ENCODE assay signal across 21 mouse cellular contexts in genomic region chr19:6042293-6042692, GRCm38 (mm10). TPM values are rescaled to one million over a fixed set of nuclear protein-coding genes. Genes with fewer than 3 reads are reported as not detected.
DNase-seq lines count a peak whose midpoint lies in the region; ATAC-seq and TF ChIP-seq lines count a peak whose summit lies in the region.
"Had no signal": no experiment of that assay in that cellular context is flagged by ENCODE, and none has a peak within 500 bp of the region (broad histone marks: within the 10 kb centered on the region; RNA-seq: fewer than 3 reads in every experiment).

No protein-coding gene starts in this region.

- WGBS in forebrain, embryonic 10.5 days = 82% methylated on average over 9 of the region's 9 CpGs
- 82% methylated on average over 9 of the region's 9 CpGs for whole genome bisulfite sequencing in forebrain, embryonic 13.5 days
- 56% methylated on average over 9 of the region's 9 CpGs for WGBS in kidney, adult 2 months
- 88% methylated on average over 9 of the region's 9 CpGs for WGBS in neural tube, embryonic 12.5 days
- WGBS in neural tube, embryonic 15.5 days = 82% methylated on average over 9 of the region's 9 CpGs

- H3K27me3 ChIP-seq in forebrain, embryonic 10.5 days (ENCODE audit: poor library complexity, severe bottlenecking) = no peaks in the 10 kb centered on the region
- H3K27me3 ChIP-seq in forebrain, embryonic 13.5 days = no peaks in the 10 kb centered on the region
- H3K27me3 ChIP-seq in kidney, adult 2 months (replicated peaks; ENCODE audit: control insufficient read depth, insufficient read depth, low read length) = no peaks in the 10 kb centered on the region
- H3K27me3 ChIP-seq in neural tube, embryonic 12.5 days (replicated peaks) = no peaks in the 10 kb centered on the region
- no peaks in the 10 kb centered on the region for H3K27me3 ChIP-seq in neural tube, embryonic 15.5 days (replicated peaks)
- H3K27me3 ChIP-seq: CH12.LX; embryonic facial prominence, embryonic 12.5 days; limb, embryonic 15.5 days; midbrain, embryonic 13.5 days had no signal

- peaks cover 8% of the 10 kb centered on the region; the same call in 1 of the 2 replicates for H3K36me3 ChIP-seq in forebrain, embryonic 10.5 days (replicated peaks)
- no peaks in the 10 kb centered on the region for H3K36me3 ChIP-seq in forebrain, embryonic 13.5 days (ENCODE audit: poor library complexity, severe bottlenecking)
- no peaks in the 10 kb centered on the region for H3K36me3 ChIP-seq in kidney, adult 2 months (ENCODE audit: control insufficient read depth, insufficient read depth, low read length)
- no peaks in the 10 kb centered on the region for H3K36me3 ChIP-seq in neural tube, embryonic 12.5 days
- H3K36me3 ChIP-seq in neural tube, embryonic 15.5 days = no peaks in the 10 kb centered on the region
- H3K36me3 ChIP-seq: embryonic facial prominence, embryonic 12.5 days; limb, embryonic 15.5 days; midbrain, embryonic 13.5 days had no signal

- H3K27ac ChIP-seq in forebrain, embryonic 10.5 days = 0 out of 2 replicates have a peak overlapping the region, but pooled peaks have one; percentile 11
- no peak overlapping the region for H3K27ac ChIP-seq in forebrain, embryonic 13.5 days
- no peak overlapping the region for H3K27ac ChIP-seq in kidney, adult 2 months (ENCODE audit: insufficient read depth, low read depth, low read length)
- H3K27ac ChIP-seq in neural tube, embryonic 12.5 days = no peak overlapping the region
- H3K27ac ChIP-seq in neural tube, embryonic 15.5 days (replicated peaks) = no peak overlapping the region
- H3K27ac ChIP-seq: embryonic facial prominence, embryonic 12.5 days; heart, adult 2 months; limb, embryonic 15.5 days; liver, embryonic 14.5 days; midbrain, embryonic 13.5 days had no signal

- DNase-seq in forebrain, embryonic 10.5 days (ENCODE audit: extremely low spot score, low spot score) = no peak
- DNase-seq in kidney, adult 11 months = peak; percentile 4
- no peak for DNase-seq in kidney, adult 2 months
- DNase-seq in frontal cortex, postnatal 36 days (ENCODE audit: low spot score in 2 of 2) = no peak
- DNase-seq: adrenal gland, adult 2 months; B cell, adult 2 months; gastrocnemius, postnatal 36 days; heart, adult 2 months; layer of hippocampus, adult 9-11 months; lung, embryonic 14.5 days; thymus, adult 18-20 months; thymus, postnatal 36 days had no signal

- no peak overlapping the region for H3K4me2 ChIP-seq in forebrain, embryonic 13.5 days
- H3K4me2 ChIP-seq in neural tube, embryonic 12.5 days (replicated peaks) = no peak overlapping the region
- no peak overlapping the region for H3K4me2 ChIP-seq in neural tube, embryonic 15.5 days
- H3K4me2 ChIP-seq: embryonic facial prominence, embryonic 12.5 days; limb, embryonic 15.5 days; lung, embryonic 14.5 days; midbrain, embryonic 13.5 days had no signal

- no peaks in the 10 kb centered on the region for H3K9me3 ChIP-seq in forebrain, embryonic 10.5 days
- H3K9me3 ChIP-seq in forebrain, embryonic 13.5 days (replicated peaks) = no peaks in the 10 kb centered on the region
- no peaks in the 10 kb centered on the region for H3K9me3 ChIP-seq in neural tube, embryonic 12.5 days
- H3K9me3 ChIP-seq in neural tube, embryonic 15.5 days (replicated peaks) = no peaks in the 10 kb centered on the region
- H3K9me3 ChIP-seq: embryonic facial prominence, embryonic 12.5 days; limb, embryonic 15.5 days; midbrain, embryonic 13.5 days had no signal

- H3K4me3 ChIP-seq in forebrain, embryonic 10.5 days = no peak overlapping the region
- H3K4me3 ChIP-seq in forebrain, embryonic 13.5 days = no peak overlapping the region
- no peak overlapping the region for H3K4me3 ChIP-seq in kidney, adult 2 months (ENCODE audit: insufficient read depth, low read depth, low read length)
- H3K4me3 ChIP-seq in neural tube, embryonic 12.5 days = no peak overlapping the region
- H3K4me3 ChIP-seq in neural tube, embryonic 15.5 days (replicated peaks) = no peak overlapping the region
- H3K4me3 ChIP-seq: embryonic facial prominence, embryonic 12.5 days; heart, adult 2 months; limb, embryonic 15.5 days; midbrain, embryonic 13.5 days had no signal

- no peak for TF ChIP-seq CTCF in kidney, adult 2 months (conservative IDR thresholded peaks at IDR 0.05; ENCODE audit: insufficient read depth, insufficient read length, low read depth, low read length)

- peaks cover 19% of the 10 kb centered on the region for H3K4me1 ChIP-seq in forebrain, embryonic 10.5 days
- H3K4me1 ChIP-seq in forebrain, embryonic 13.5 days = peaks cover 12% of the 10 kb centered on the region
- no peaks in the 10 kb centered on the region for H3K4me1 ChIP-seq in kidney, adult 2 months (ENCODE audit: control insufficient read depth, insufficient read depth, low read length)
- peaks cover 8% of the 10 kb centered on the region for H3K4me1 ChIP-seq in neural tube, embryonic 12.5 days
- H3K4me1 ChIP-seq in neural tube, embryonic 15.5 days = peaks cover 12% of the 10 kb centered on the region

- no peak overlapping the region for H3K9ac ChIP-seq in forebrain, embryonic 13.5 days
- 0 out of 2 replicates have a peak overlapping the region, but pooled peaks have one; percentile 5 for H3K9ac ChIP-seq in neural tube, embryonic 12.5 days
- H3K9ac ChIP-seq in neural tube, embryonic 15.5 days (replicated peaks) = no peak overlapping the region; the same call in 1 of the 2 replicates
- H3K9ac ChIP-seq: embryonic facial prominence, embryonic 12.5 days; limb, embryonic 15.5 days; liver, embryonic 14.5 days; lung, embryonic 14.5 days; midbrain, embryonic 13.5 days had no signal

- TF ChIP-seq POLR2A in kidney, adult 2 months (IDR thresholded peaks at IDR 0.05; ENCODE audit: low read depth, low read length) = no peak

- no peak for ATAC-seq in forebrain, embryonic 13.5 days
- ATAC-seq in neural tube, embryonic 12.5 days (ENCODE audit: low FRiP score, low read depth) = no peak
- no peak for ATAC-seq in neural tube, embryonic 15.5 days (ENCODE audit: low FRiP score)
- ATAC-seq: forebrain, embryonic 16.5 days; midbrain, embryonic 13.5 days had no signal

RNA-seq across cellular contexts. Expression of gene Syvn1, which starts 4.1 kb away (rescaled TPM):
- polyA plus RNA-seq in forebrain, embryonic 10.5 days (2016; fragmentation: Nextera tagmentation; extraction: Ambion mirVana) = 30.8 and 32.2 TPM in 2 replicates
- 23.8 and 26.0 TPM in 2 replicates for polyA plus RNA-seq in forebrain, embryonic 13.5 days (2015; fragmentation: Nextera tagmentation; extraction: Ambion mirVana)
- 31.5 and 32.8 TPM in 2 replicates for polyA plus RNA-seq in kidney, adult 2 months (2012; rRNA removed)
- polyA plus RNA-seq in neural tube, embryonic 12.5 days (2016; fragmentation: Nextera tagmentation; extraction: Ambion mirVana) = 33.2 and 35.2 TPM in 2 replicates
- 31.4 and 34.3 TPM in 2 replicates for polyA plus RNA-seq in neural tube, embryonic 15.5 days (2015; fragmentation: Nextera tagmentation; extraction: Ambion mirVana)

RNA-seq across cellular contexts. Expression of gene Mrpl49, which starts 15.3 kb away (rescaled TPM):
- polyA plus RNA-seq in forebrain, embryonic 10.5 days (2016; fragmentation: Nextera tagmentation; extraction: Ambion mirVana) = 89.4 and 92.1 TPM in 2 replicates
- 75.6 and 80.7 TPM in 2 replicates for polyA plus RNA-seq in forebrain, embryonic 13.5 days (2015; fragmentation: Nextera tagmentation; extraction: Ambion mirVana)
- 32.0 and 37.3 TPM in 2 replicates for polyA plus RNA-seq in kidney, adult 2 months (2012; rRNA removed)
- 66.0 and 68.6 TPM in 2 replicates for polyA plus RNA-seq in neural tube, embryonic 12.5 days (2016; fragmentation: Nextera tagmentation; extraction: Ambion mirVana)
- polyA plus RNA-seq in neural tube, embryonic 15.5 days (2015; fragmentation: Nextera tagmentation; extraction: Ambion mirVana) = 60.1 and 66.9 TPM in 2 replicates

RNA-seq across cellular contexts. Expression of gene Fau, which starts 15.4 kb away (rescaled TPM):
- polyA plus RNA-seq in forebrain, embryonic 10.5 days (2016; fragmentation: Nextera tagmentation; extraction: Ambion mirVana) = 829 and 865 TPM in 2 replicates
- polyA plus RNA-seq in forebrain, embryonic 13.5 days (2015; fragmentation: Nextera tagmentation; extraction: Ambion mirVana) = 677 and 758 TPM in 2 replicates
- 882 and 1,017 TPM in 2 replicates for polyA plus RNA-seq in kidney, adult 2 months (2012; rRNA removed)
- polyA plus RNA-seq in neural tube, embryonic 12.5 days (2016; fragmentation: Nextera tagmentation; extraction: Ambion mirVana) = 635 and 643 TPM in 2 replicates
- 522 and 591 TPM in 2 replicates for polyA plus RNA-seq in neural tube, embryonic 15.5 days (2015; fragmentation: Nextera tagmentation; extraction: Ambion mirVana)

RNA-seq across cellular contexts. Expression of gene Znhit2, which starts 18.7 kb away (rescaled TPM):
- 35.1 and 38.7 TPM in 2 replicates for polyA plus RNA-seq in forebrain, embryonic 10.5 days (2016; fragmentation: Nextera tagmentation; extraction: Ambion mirVana)
- 31.1 and 33.7 TPM in 2 replicates for polyA plus RNA-seq in forebrain, embryonic 13.5 days (2015; fragmentation: Nextera tagmentation; extraction: Ambion mirVana)
- 42.3 and 57.7 TPM in 2 replicates for polyA plus RNA-seq in kidney, adult 2 months (2012; rRNA removed)
- polyA plus RNA-seq in neural tube, embryonic 12.5 days (2016; fragmentation: Nextera tagmentation; extraction: Ambion mirVana) = 34.3 and 38.2 TPM in 2 replicates
- polyA plus RNA-seq in neural tube, embryonic 15.5 days (2015; fragmentation: Nextera tagmentation; extraction: Ambion mirVana) = 30.4 and 31.2 TPM in 2 replicates

RNA-seq across cellular contexts. Expression of gene Tm7sf2, which starts 25.9 kb away (rescaled TPM):
- 31.0 and 32.2 TPM in 2 replicates for polyA plus RNA-seq in forebrain, embryonic 10.5 days (2016; fragmentation: Nextera tagmentation; extraction: Ambion mirVana)
- polyA plus RNA-seq in forebrain, embryonic 13.5 days (2015; fragmentation: Nextera tagmentation; extraction: Ambion mirVana) = 28.3 and 30.3 TPM in 2 replicates
- polyA plus RNA-seq in kidney, adult 2 months (2012; rRNA removed) = 31.2 and 38.4 TPM in 2 replicates
- 44.3 and 45.9 TPM in 2 replicates for polyA plus RNA-seq in neural tube, embryonic 12.5 days (2016; fragmentation: Nextera tagmentation; extraction: Ambion mirVana)
- polyA plus RNA-seq in neural tube, embryonic 15.5 days (2015; fragmentation: Nextera tagmentation; extraction: Ambion mirVana) = 51.2 and 61.6 TPM in 2 replicates
